In the genomic region with DNA sequence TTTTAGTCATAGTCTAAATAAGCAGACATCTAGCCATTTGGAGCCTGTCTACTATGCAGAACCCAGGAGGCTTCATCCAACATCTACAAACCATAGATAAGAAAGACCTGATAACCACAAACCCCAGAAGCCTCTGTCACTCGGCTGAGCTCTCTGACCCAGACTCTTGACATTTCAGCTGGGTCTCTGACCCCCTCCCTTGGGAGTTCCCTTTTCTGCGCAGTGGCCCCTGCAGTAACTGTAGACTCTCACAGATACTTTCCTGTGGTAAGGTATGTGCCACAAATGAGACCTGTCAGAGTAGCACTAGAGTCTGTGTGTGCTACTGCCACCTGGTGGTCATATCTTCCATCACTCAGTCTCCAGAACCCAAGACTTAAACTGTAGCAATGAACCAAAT, we compare ENCODE assay signal across 8 mouse cellular contexts. TPM values are rescaled to one million over a fixed set of nuclear protein-coding genes. Genes with fewer than 3 reads are reported as not detected.
DNase-seq lines count a peak whose midpoint lies in the region; ATAC-seq lines count a peak whose summit lies in the region.

No protein-coding gene starts in this region.

- no peaks in the 10 kb centered on the region for H3K4me1 ChIP-seq in embryonic facial prominence, embryonic 13.5 days
- peaks cover 9% of the 10 kb centered on the region; the same call in 1 of the 2 replicates for H3K4me1 ChIP-seq in heart, embryonic 10.5 days
- no peaks in the 10 kb centered on the region for H3K4me1 ChIP-seq in liver, embryonic 12.5 days
- H3K4me1 ChIP-seq in neural tube, embryonic 13.5 days (replicated peaks) = no peaks in the 10 kb centered on the region

- no peaks in the 10 kb centered on the region for H3K36me3 ChIP-seq in embryonic facial prominence, embryonic 13.5 days
- H3K36me3 ChIP-seq in heart, embryonic 10.5 days = no peaks in the 10 kb centered on the region
- H3K36me3 ChIP-seq in liver, embryonic 12.5 days = no peaks in the 10 kb centered on the region
- H3K36me3 ChIP-seq in neural tube, embryonic 13.5 days = no peaks in the 10 kb centered on the region

- no peak overlapping the region for H3K4me2 ChIP-seq in embryonic facial prominence, embryonic 13.5 days
- no peak overlapping the region for H3K4me2 ChIP-seq in liver, embryonic 12.5 days
- H3K4me2 ChIP-seq in neural tube, embryonic 13.5 days = no peak overlapping the region

- H3K9ac ChIP-seq in embryonic facial prominence, embryonic 13.5 days = no peak overlapping the region
- H3K9ac ChIP-seq in liver, embryonic 12.5 days = no peak overlapping the region
- no peak overlapping the region for H3K9ac ChIP-seq in neural tube, embryonic 13.5 days

- 7% methylated on average over 2 of the region's 2 CpGs for WGBS in embryonic facial prominence, embryonic 13.5 days
- WGBS in heart, embryonic 10.5 days = 8% methylated on average over 2 of the region's 2 CpGs
- WGBS in liver, embryonic 12.5 days (ENCODE audit: insufficient replicate concordance) = 2% methylated on average over 2 of the region's 2 CpGs
- 39% methylated on average over 2 of the region's 2 CpGs for WGBS in neural tube, embryonic 13.5 days

- no peaks in the 10 kb centered on the region for H3K27me3 ChIP-seq in embryonic facial prominence, embryonic 13.5 days
- no peaks in the 10 kb centered on the region for H3K27me3 ChIP-seq in heart, embryonic 10.5 days (ENCODE audit: insufficient read depth, poor library complexity, severe bottlenecking)
- no peaks in the 10 kb centered on the region for H3K27me3 ChIP-seq in liver, embryonic 12.5 days (replicated peaks)
- no peaks in the 10 kb centered on the region for H3K27me3 ChIP-seq in neural tube, embryonic 13.5 days

- peak; percentile 92 for ATAC-seq in CD4-positive, CD25-positive, alpha-beta regulatory T cell, adult 4 months
- ATAC-seq in embryonic facial prominence, embryonic 13.5 days (ENCODE audit: insufficient number of reproducible peaks, insufficient read depth, low FRiP score, low TSS enrichment, low read depth) = 0 out of 2 replicates have a peak, but pooled peaks have one; percentile 37
- 0 out of 2 replicates have a peak, but pooled peaks have one; percentile 30 for ATAC-seq in liver, embryonic 12.5 days
- peak; percentile 71 for ATAC-seq in neural tube, embryonic 13.5 days (ENCODE audit: low read depth)

- peak; percentile 18 to 33 for DNase-seq in adrenal gland, postnatal 4 days (ENCODE audit: low spot score in 2 of 2)
- DNase-seq in heart, embryonic 10.5 days (ENCODE audit: low spot score) = peak; percentile 77
- DNase-seq in kidney, postnatal 14 days = peak; percentile 77
- DNase-seq in testis, postnatal 14 days (ENCODE audit: low spot score) = peak; percentile 38

- H3K9me3 ChIP-seq in embryonic facial prominence, embryonic 13.5 days = no peaks in the 10 kb centered on the region
- H3K9me3 ChIP-seq in heart, embryonic 10.5 days = no peaks in the 10 kb centered on the region
- H3K9me3 ChIP-seq in liver, embryonic 12.5 days (replicated peaks) = no peaks in the 10 kb centered on the region
- H3K9me3 ChIP-seq in neural tube, embryonic 13.5 days = no peaks in the 10 kb centered on the region

- H3K4me3 ChIP-seq in embryonic facial prominence, embryonic 13.5 days = no peak overlapping the region
- no peak overlapping the region for H3K4me3 ChIP-seq in heart, embryonic 10.5 days
- no peak overlapping the region for H3K4me3 ChIP-seq in liver, embryonic 12.5 days
- no peak overlapping the region for H3K4me3 ChIP-seq in neural tube, embryonic 13.5 days

- no peak overlapping the region for H3K27ac ChIP-seq in embryonic facial prominence, embryonic 13.5 days
- no peak overlapping the region for H3K27ac ChIP-seq in heart, embryonic 10.5 days
- H3K27ac ChIP-seq in liver, embryonic 12.5 days = no peak overlapping the region
- no peak overlapping the region for H3K27ac ChIP-seq in neural tube, embryonic 13.5 days (replicated peaks)

RNA-seq across cellular contexts. Expression of a gene that starts 54.5 kb away (rescaled TPM):
- polyA plus RNA-seq in CD4-positive, CD25-positive, alpha-beta regulatory T cell, adult 4 months (2017; shearing (Covaris generic)) = 10 to 100 TPM in 1 of 2 experiments, 1 to 10 TPM in 1; 9.2 to 12.9 TPM
- total RNA-seq in adrenal gland, postnatal 4 days (2021) = 100 to 1,000 TPM; 853 to 953 TPM
- polyA plus RNA-seq in embryonic facial prominence, embryonic 13.5 days (2015; fragmentation: Nextera tagmentation; extraction: Ambion mirVana) = 56.5 and 66.5 TPM in 2 replicates
- 70.3 and 96.3 TPM in 2 replicates for polyA plus RNA-seq in heart, embryonic 10.5 days (2016; fragmentation: Nextera tagmentation; extraction: Ambion mirVana)
- 34.4 and 34.9 TPM in 2 replicates for polyA plus RNA-seq in liver, embryonic 12.5 days (2016; fragmentation: Nextera tagmentation; extraction: Ambion mirVana)
- 41.9 and 43.9 TPM in 2 replicates for polyA plus RNA-seq in neural tube, embryonic 13.5 days (2015; fragmentation: Nextera tagmentation; extraction: Ambion mirVana)

Comparison
In these comparisons a context has a peak if more than half of its experiments do, and no peak if none do; other contexts are left out.
1. ATAC-seq: peak in every context shown above with its lines; median percentile 92 in CD4-positive, CD25-positive, alpha-beta regulatory T cell, adult 4 months; 71 in neural tube, embryonic 13.5 days; 37 in embryonic facial prominence, embryonic 13.5 days; 30 in liver, embryonic 12.5 days.
2. DNase-seq: peak in every context shown above with its lines; median percentile 77 in heart, embryonic 10.5 days; 77 in kidney, postnatal 14 days; 38 in testis, postnatal 14 days; 26 in adrenal gland, postnatal 4 days.